Mouse (Mus musculus): Measurements from ENCODE around the gene Gm10197. TPM values are rescaled to one million over a fixed set of nuclear protein-coding genes. Genes with fewer than 3 reads are reported as not detected.

The Gm10197 gene
- total RNA-seq, 4 experiments from 2014 or later: not detected

Other genes with a start within 250 kb of the Gm10197 start
- 10 to 100 TPM; 35.7 to 51.4 (median 39.9) TPM for gene Add3, start 231.3 kb downstream of the Gm10197 start, total RNA-seq (2022)
- gene Mxi1, start 61.2 kb downstream of the Gm10197 start, total RNA-seq (2022): 10 to 100 TPM; 38.7 to 49.2 (median 46.0) TPM
- 10 to 100 TPM; 31.9 to 37.5 (median 33.3) TPM for gene Smndc1, start 18.8 kb upstream of the Gm10197 start, total RNA-seq (2022)
- 1 to 10 TPM; 3.1 to 5.6 (median 4.2) TPM for gene Dusp5, start 157.3 kb upstream of the Gm10197 start, total RNA-seq (2022)
- 100 to 1,000 TPM in 1 of 4 experiments, 10 to 100 TPM in 3; 72.8 to 105 (median 87.4) TPM for gene Nutf2-ps1, start 217.3 kb upstream of the Gm10197 start, total RNA-seq (2022)
- 10 to 100 TPM; 16.0 to 23.4 (median 21.1) TPM for gene Smc3, start 228.6 kb upstream of the Gm10197 start, total RNA-seq (2022)